Mouse (Mus musculus): ENCODE results near the gene Zfp626. TPM values are rescaled to one million over a fixed set of nuclear protein-coding genes. Genes with fewer than 3 reads are reported as not detected.

The Zfp626 gene
- 42.3 TPM for polyA plus RNA-seq (2014; fragmentation: Illumina TruSeq; extraction: RNeasy Lipid Tissue Mini Kit (QIAGEN cat#74804); ENCODE audit: low read depth, low replicate concordance)

GRCm38 (mm10) chr7:27806896-27807295 lies at the start of gene Zfp626:
Gene Zfp626 (plus strand): TSS chr7:27807196.

DNA sequence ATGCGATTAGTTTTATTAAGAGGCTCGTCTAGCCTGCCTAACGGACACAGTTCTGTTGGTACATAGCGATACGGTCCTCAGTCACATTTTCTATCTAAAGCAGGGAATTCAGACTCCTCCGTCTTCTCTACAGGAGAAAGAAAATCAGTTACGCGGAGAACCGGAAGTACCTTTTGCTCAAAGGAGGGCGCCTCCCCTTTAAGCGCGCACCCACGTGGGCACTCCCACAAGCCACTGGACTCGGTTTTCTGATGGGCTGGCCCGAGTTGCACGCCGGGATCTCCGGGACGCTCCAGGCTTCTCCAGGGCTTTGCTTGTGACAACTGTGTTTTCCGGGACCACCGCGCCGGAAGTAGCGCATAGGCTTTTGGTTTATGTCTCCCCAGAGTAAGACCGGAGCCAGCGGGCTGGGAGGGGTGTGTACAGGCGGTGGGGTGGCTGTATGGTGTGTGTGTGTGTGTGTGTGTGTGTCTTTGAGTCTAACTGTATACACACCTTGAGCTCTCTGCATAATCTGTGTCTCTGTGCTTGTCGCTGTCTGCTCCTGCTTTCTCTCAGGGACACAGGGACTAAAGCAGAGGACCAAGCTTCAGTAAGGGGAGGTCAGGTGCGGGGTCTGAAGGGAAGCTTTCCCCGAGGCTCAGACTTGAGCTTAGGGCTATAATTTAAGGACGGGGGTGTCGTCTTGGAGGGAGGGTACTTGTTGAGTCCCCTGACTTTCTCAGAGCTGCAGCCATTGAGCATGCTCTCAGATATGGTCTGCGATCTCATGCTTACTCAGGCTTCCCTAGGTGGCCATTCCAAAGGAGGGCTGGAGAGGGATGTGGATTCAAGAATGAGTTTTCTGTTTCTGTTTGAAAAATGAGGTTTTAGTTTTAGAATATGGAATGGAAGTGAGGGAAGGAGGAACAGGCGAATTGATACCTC lies 31.6 kb downstream of the Zfp626 start, which contains the start of gene Zfp59:
Gene Zfp59 (plus strand): TSS at position 285 of the 927 bp plus-strand sequence.

GRCm38 (mm10) chr7:27857227-27857626 lies 50.2 kb downstream of the Zfp626 start, which contains the start of gene Zfp607a:
Gene Zfp607a (plus strand): TSS chr7:27857527.

Other genes with a start within 250 kb of the Zfp626 start
- 12.0 TPM for gene Akt2, start 215.6 kb upstream of the Zfp626 start, polyA plus RNA-seq (2014; fragmentation: Illumina TruSeq; extraction: RNeasy Lipid Tissue Mini Kit (QIAGEN cat#74804); ENCODE audit: low read depth, low replicate concordance)
- gene Ttc9b, start 153.3 kb upstream of the Zfp626 start, polyA plus RNA-seq (2014; fragmentation: Illumina TruSeq; extraction: RNeasy Lipid Tissue Mini Kit (QIAGEN cat#74804); ENCODE audit: low read depth, low replicate concordance), result not detected
- 0.97 TPM for gene Map3k10, start 132.6 kb upstream of the Zfp626 start, polyA plus RNA-seq (2014; fragmentation: Illumina TruSeq; extraction: RNeasy Lipid Tissue Mini Kit (QIAGEN cat#74804); ENCODE audit: low read depth, low replicate concordance)
- 17.5 TPM for gene Zfp607b, start 117.9 kb upstream of the Zfp626 start, polyA plus RNA-seq (2014; fragmentation: Illumina TruSeq; extraction: RNeasy Lipid Tissue Mini Kit (QIAGEN cat#74804); ENCODE audit: low read depth, low replicate concordance)
- 15.3 TPM for gene Zfp60, start 75.8 kb upstream of the Zfp626 start, polyA plus RNA-seq (2014; fragmentation: Illumina TruSeq; extraction: RNeasy Lipid Tissue Mini Kit (QIAGEN cat#74804); ENCODE audit: low read depth, low replicate concordance)
- 22.2 TPM for gene Zfp59, start 31.4 kb downstream of the Zfp626 start, polyA plus RNA-seq (2014; fragmentation: Illumina TruSeq; extraction: RNeasy Lipid Tissue Mini Kit (QIAGEN cat#74804); ENCODE audit: low read depth, low replicate concordance)
- gene Zfp607a, start 50.3 kb downstream of the Zfp626 start, polyA plus RNA-seq (2014; fragmentation: Illumina TruSeq; extraction: RNeasy Lipid Tissue Mini Kit (QIAGEN cat#74804); ENCODE audit: low read depth, low replicate concordance), result 8.3 TPM
- 29.5 TPM for gene Zfp974, start 122.3 kb downstream of the Zfp626 start, polyA plus RNA-seq (2014; fragmentation: Illumina TruSeq; extraction: RNeasy Lipid Tissue Mini Kit (QIAGEN cat#74804); ENCODE audit: low read depth, low replicate concordance)
- 6.1 TPM for gene Zfp780b, start 172.0 kb downstream of the Zfp626 start, polyA plus RNA-seq (2014; fragmentation: Illumina TruSeq; extraction: RNeasy Lipid Tissue Mini Kit (QIAGEN cat#74804); ENCODE audit: low read depth, low replicate concordance)
- 19.4 TPM for gene Zfp850, start 206.9 kb downstream of the Zfp626 start, polyA plus RNA-seq (2014; fragmentation: Illumina TruSeq; extraction: RNeasy Lipid Tissue Mini Kit (QIAGEN cat#74804); ENCODE audit: low read depth, low replicate concordance)
- 22.1 TPM for gene Psmc4, start 242.9 kb downstream of the Zfp626 start, polyA plus RNA-seq (2014; fragmentation: Illumina TruSeq; extraction: RNeasy Lipid Tissue Mini Kit (QIAGEN cat#74804); ENCODE audit: low read depth, low replicate concordance)